Mouse (Mus musculus) small intestine, adult 2 months (tissue): ENCODE measurements around the gene Orai2. TPM values are rescaled to one million over a fixed set of nuclear protein-coding genes. Genes with fewer than 3 reads are reported as not detected.
A peak's percentile ranks its signal among the peaks of the same experiment; 100 is the strongest.

ENCODE experiments used
- H3K27ac ChIP-seq: fragments of 200-500 bp; 2 replicates; pipeline ENCODE4 v1.5.1; 2012; ENCODE audit warnings: low read depth, low read length, control low read depth, inconsistent platforms; ENCODE audit not compliant: insufficient read depth
- H3K27me3 ChIP-seq: fragments of 200-500 bp; 2 replicates; pipeline ENCODE4 v1.6.1; 2012; ENCODE audit warnings: mild to moderate bottlenecking, moderate library complexity, low read length, inconsistent platforms; ENCODE audit not compliant: control insufficient read depth, insufficient read depth
- H3K36me3 ChIP-seq: fragments of 200-500 bp; 2 replicates; pipeline ENCODE4 v1.6.1; 2012; ENCODE audit warnings: mild to moderate bottlenecking, low read length, control low read depth, inconsistent platforms; ENCODE audit not compliant: control insufficient read depth, insufficient read depth
- H3K4me1 ChIP-seq: fragments of 200-500 bp; 2 replicates; pipeline ENCODE4 v1.6.1; 2012; ENCODE audit warnings: low read length, inconsistent platforms, mixed read lengths; ENCODE audit not compliant: control insufficient read depth, insufficient read depth, insufficient read length
- H3K4me3 ChIP-seq: fragments of 200-500 bp; 2 replicates; pipeline ENCODE4 v1.5.1; 2012; ENCODE audit warnings: low read depth, mild to moderate bottlenecking, control low read depth, inconsistent platforms, low read length, moderate library complexity
- CTCF ChIP-seq: fragments of 200-500 bp; IDR thresholded peaks from 2 replicates; pipeline ENCODE4 v1.5.1; 2012; ENCODE audit warnings: low read depth, mild to moderate bottlenecking, control low read depth, inconsistent platforms, low read length, moderate library complexity, mixed read lengths; ENCODE audit not compliant: insufficient replicate concordance, insufficient read length; ENCODE audit errors: extremely low read depth
- POLR2A ChIP-seq: fragments of 200-500 bp; IDR thresholded peaks from 2 replicates; pipeline ENCODE4 v1.6.1; 2012; ENCODE audit warnings: low read depth, mild to moderate bottlenecking, control low read depth, inconsistent platforms, low read length, moderate library complexity
- WGBS: fragments of 180-500 bp; shearing (Covaris S2); methylation state at CpG from one replicate; pipeline ENCODE4 v1.1.7; 2018; 5-methylcytosine and 5-hydroxymethylcytosine counted together
- polyA plus RNA-seq: library from polyadenylated mRNA; depleted of rRNA; stranded (reverse); fragments of >200 nt; gene quantifications from 2 replicates; pipeline ENCODE4 v1.2.3, GENCODE M21; 2012

Gene Orai2
- polyA plus RNA-seq, 1 experiment: 31.4 TPM

- TF ChIP-seq POLR2A (no peak), CTCF (no peak)
- Histone ChIP-seq H3K4me1 (peaks cover 27% of the 10 kb centered on the region; the same call in 1 of the 2 replicates), H3K36me3 (peaks cover 1% of the 10 kb centered on the region; the same call in 1 of the 2 replicates), H3K27ac (peak overlapping the region; percentile 97), H3K27me3 (no peaks in the 10 kb centered on the region), H3K4me3 (no peak overlapping the region)
- 40% methylated on average over 9 of the region's 9 CpGs for WGBS
Observed at GRCm38 (mm10) chr5:136172939-136173338, 2.4 kb upstream of the Orai2 start.

GRCm38 (mm10) chr5:136171363-136172341 lies 1.1 kb upstream of the Orai2 start:
- WGBS: 6% methylated on average over 17 of the region's 17 CpGs
- TF ChIP-seq CTCF (no peak), POLR2A (peak; percentile 16; the same call in 1 of the 2 replicates)
- peaks cover 27% of the 10 kb centered on the region; the same call in 1 of the 2 replicates for H3K4me1 ChIP-seq

DNA sequence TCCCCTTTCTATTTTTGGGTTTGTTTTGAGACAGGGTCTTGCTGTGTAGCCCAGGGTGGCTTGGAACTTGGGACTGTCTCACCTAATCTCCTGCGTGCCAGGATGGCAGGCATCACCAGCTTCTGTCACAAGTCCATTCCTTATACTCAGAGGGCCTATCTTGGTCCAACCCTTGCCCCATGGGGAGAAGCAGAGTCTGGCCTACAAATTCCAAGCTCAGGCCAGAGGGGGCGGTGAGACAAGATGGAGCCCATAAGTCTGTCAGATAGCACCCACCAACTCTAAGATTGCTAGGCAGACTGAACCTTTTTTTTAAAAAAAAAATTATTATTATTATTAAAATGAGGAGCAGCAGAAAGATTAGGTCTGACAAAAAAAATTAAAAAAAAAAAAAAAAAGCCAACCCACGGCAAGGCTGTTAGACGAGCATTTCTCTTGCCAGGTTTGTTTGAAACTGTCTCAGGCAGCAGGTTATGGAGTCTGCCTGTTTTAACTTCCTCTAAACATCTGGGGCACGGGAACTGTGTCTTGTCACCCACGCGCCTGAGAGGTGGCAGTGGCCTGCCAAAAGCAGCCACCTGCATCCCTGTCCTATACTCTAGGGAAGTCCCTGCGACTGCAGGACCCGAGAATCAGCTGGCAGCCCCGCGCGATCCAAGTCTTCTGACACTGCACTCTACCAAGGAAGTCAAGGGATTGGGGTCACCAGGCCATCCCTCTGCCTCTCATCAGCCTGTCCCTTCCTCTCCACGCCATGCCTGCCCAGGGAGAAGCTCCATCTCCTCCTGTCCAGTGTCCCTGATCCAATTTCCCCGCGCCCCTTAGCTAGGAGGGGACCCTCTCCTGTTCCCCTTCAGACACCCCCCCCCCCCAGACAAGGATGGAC lies 644 bp downstream of the Orai2 start:
- Histone ChIP-seq H3K27ac (peak overlapping the region; percentile 58), H3K4me3 (peak overlapping the region; percentile 75), H3K36me3 (peaks cover 5% of the 10 kb centered on the region; the same call in 1 of the 2 replicates), H3K27me3 (no peaks in the 10 kb centered on the region), H3K4me1 (peaks cover 27% of the 10 kb centered on the region; the same call in 1 of the 2 replicates)
- TF ChIP-seq CTCF: no peak
- TF ChIP-seq POLR2A: no peak
- 10% methylated on average over 15 of the region's 15 CpGs for WGBS

More at GRCm38 (mm10) chr5:136171363-136172341, 1.1 kb upstream of the Orai2 start:
- Histone ChIP-seq H3K4me3 (peak overlapping the region; percentile 75), H3K36me3 (no peaks in the 10 kb centered on the region), H3K27ac (peak overlapping the region; percentile 97), H3K27me3 (no peaks in the 10 kb centered on the region)

DNA sequence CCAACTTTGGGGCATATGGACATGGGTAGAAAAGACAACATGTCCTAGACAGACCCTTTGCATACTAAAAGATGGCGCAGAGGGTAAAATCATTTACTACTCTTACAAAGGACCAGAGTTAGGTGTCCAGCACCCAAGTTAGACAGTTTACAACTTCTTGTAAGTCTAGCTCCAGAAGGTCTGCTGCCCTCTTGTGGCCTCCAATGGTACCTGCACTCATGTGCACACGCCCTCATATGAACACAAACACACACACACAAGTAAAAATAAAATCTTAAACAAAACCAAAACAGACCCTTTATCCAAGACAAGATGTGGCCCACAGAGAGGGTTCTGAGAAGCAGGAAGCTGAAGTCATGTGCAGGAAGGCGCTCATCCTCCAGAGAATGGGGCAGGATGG lies 2.4 kb downstream of the Orai2 start:
- Histone ChIP-seq H3K27me3 (no peaks in the 10 kb centered on the region), H3K4me1 (peaks cover 18% of the 10 kb centered on the region; the same call in 1 of the 2 replicates), H3K4me3 (no peak overlapping the region), H3K27ac (peak overlapping the region; percentile 44; the same call in 1 of the 2 replicates), H3K36me3 (peaks cover 8% of the 10 kb centered on the region; the same call in 1 of the 2 replicates)
- TF ChIP-seq POLR2A (no peak), CTCF (peak; percentile 50; the same call in 1 of the 2 replicates)
- WGBS: 98% methylated on average over 3 of the region's 3 CpGs

GRCm38 (mm10) chr5:136167296-136167695 lies 3.2 kb downstream of the Orai2 start:
- TF ChIP-seq CTCF: no peak
- no peak for TF ChIP-seq POLR2A
- H3K36me3 ChIP-seq: peaks cover 8% of the 10 kb centered on the region; the same call in 1 of the 2 replicates
- H3K4me3 ChIP-seq: no peak overlapping the region
- H3K27me3 ChIP-seq: no peaks in the 10 kb centered on the region
- H3K27ac ChIP-seq: peak overlapping the region; percentile 44
- 51% methylated on average over 4 of the region's 4 CpGs for WGBS
- H3K4me1 ChIP-seq: peaks cover 13% of the 10 kb centered on the region; the same call in 1 of the 2 replicates

DNA sequence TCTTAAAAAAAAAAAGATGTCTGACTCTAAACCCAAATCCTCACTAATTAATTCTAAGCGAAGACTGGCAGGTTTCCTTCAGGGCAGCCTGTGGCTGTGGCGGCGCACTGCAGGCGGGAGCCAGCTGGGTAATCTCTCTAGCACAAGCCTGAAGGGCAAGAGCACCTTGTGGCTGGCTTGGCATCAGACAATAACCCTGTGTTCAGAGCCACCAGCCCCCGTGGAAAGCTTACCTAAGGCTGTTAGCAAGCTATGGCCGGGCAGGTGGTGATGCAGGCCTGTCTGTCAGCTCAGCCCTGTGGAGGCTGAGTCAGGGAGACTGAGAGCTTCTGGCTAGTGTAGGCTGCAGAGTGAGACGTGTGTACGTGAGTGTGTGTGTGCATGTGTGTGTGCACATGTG lies 5.3 kb downstream of the Orai2 start:
- Histone ChIP-seq H3K36me3 (peaks cover 21% of the 10 kb centered on the region), H3K27ac (no peak overlapping the region), H3K4me1 (peaks cover 3% of the 10 kb centered on the region; the same call in 1 of the 2 replicates), H3K27me3 (no peaks in the 10 kb centered on the region), H3K4me3 (no peak overlapping the region)
- 80% methylated on average over 8 of the region's 8 CpGs for WGBS
- TF ChIP-seq CTCF: no peak
- TF ChIP-seq POLR2A: no peak
